Mouse (Mus musculus): ENCODE measurements around the gene Nubp2. TPM values are rescaled to one million over a fixed set of nuclear protein-coding genes. Genes with fewer than 3 reads are reported as not detected.

Nubp2 gene
- 10 to 100 TPM; 11.0 to 11.1 TPM for total RNA-seq (2021)
- long read RNA-seq, experiment 1, transcript Nubp2-201 (7 exons, 1,427 nt): major isoform, 8 of 11 reads
- long read RNA-seq, experiment 1, partial matches to known transcripts: 0 of 11 reads
- long read RNA-seq, experiment 1, other reads (novel, unspliced or antisense): 1 of 11 reads
- long read RNA-seq, experiment 2, transcript Nubp2-201 (7 exons, 1,427 nt): major isoform, 10 of 15 reads
- long read RNA-seq, experiment 2, partial matches to known transcripts: 1 of 15 reads
- long read RNA-seq, experiment 2, other reads (novel, unspliced or antisense): 2 of 15 reads

GRCm38 (mm10) chr17:24886134-24886931, at the start of gene Nubp2, which contains the start of gene Spsb3:
Gene Nubp2, minus strand, starts transcription at chr17:24886349.
Gene Spsb3, plus strand, starts transcription at chr17:24886643.
- DNase-seq (ENCODE audit: low spot score): peak; percentile 98

- no peak for DNase-seq (ENCODE audit: low spot score)
Observed at GRCm38 (mm10) chr17:24935666-24936065, 49.5 kb upstream of the Nubp2 start.

GRCm38 (mm10) chr17:24934926-24935325, 48.8 kb upstream of the Nubp2 start:
- no peak for DNase-seq (ENCODE audit: low spot score)

GRCm38 (mm10) chr17:24933163-24933562, 47.0 kb upstream of the Nubp2 start:
- DNase-seq (ENCODE audit: low spot score): no peak

GRCm38 (mm10) chr17:24932431-24932830, 46.3 kb upstream of the Nubp2 start:
- no peak for DNase-seq (ENCODE audit: low spot score)

- DNase-seq (ENCODE audit: low spot score): no peak
Observed at GRCm38 (mm10) chr17:24929506-24929905, 43.4 kb upstream of the Nubp2 start.

GRCm38 (mm10) chr17:24923246-24923645, 37.1 kb upstream of the Nubp2 start:
- DNase-seq (ENCODE audit: low spot score): no peak

- no peak for DNase-seq (ENCODE audit: low spot score)
Observed at GRCm38 (mm10) chr17:24913984-24914383, 27.8 kb upstream of the Nubp2 start.

- DNase-seq (ENCODE audit: low spot score): no peak
Observed at GRCm38 (mm10) chr17:24907591-24907990, 21.4 kb upstream of the Nubp2 start.

GRCm38 (mm10) chr17:24903767-24904166, 17.6 kb upstream of the Nubp2 start:
- no peak for DNase-seq (ENCODE audit: low spot score)

- no peak for DNase-seq (ENCODE audit: low spot score)
Observed at GRCm38 (mm10) chr17:24902671-24903474, 16.7 kb upstream of the Nubp2 start.

GRCm38 (mm10) chr17:24902124-24902523, 16.0 kb upstream of the Nubp2 start:
- DNase-seq (ENCODE audit: low spot score): no peak

- DNase-seq (ENCODE audit: low spot score): no peak
Observed at GRCm38 (mm10) chr17:24900014-24900413, 13.9 kb upstream of the Nubp2 start.

- DNase-seq (ENCODE audit: low spot score): no peak
Observed at GRCm38 (mm10) chr17:24899153-24899552, 13.0 kb upstream of the Nubp2 start.

- no peak for DNase-seq (ENCODE audit: low spot score)
Observed at GRCm38 (mm10) chr17:24898041-24898854, 12.1 kb upstream of the Nubp2 start.

GRCm38 (mm10) chr17:24897600-24897999, 11.5 kb upstream of the Nubp2 start:
- DNase-seq (ENCODE audit: low spot score): no peak

GRCm38 (mm10) chr17:24896993-24897269, 10.8 kb upstream of the Nubp2 start:
- no peak for DNase-seq (ENCODE audit: low spot score)

- DNase-seq (ENCODE audit: low spot score): peak; percentile 51
Observed at GRCm38 (mm10) chr17:24896241-24896992, 10.3 kb upstream of the Nubp2 start, which contains the start of gene Nme3. Gene Nme3, plus strand, starts transcription at chr17:24896500.

- no peak for DNase-seq (ENCODE audit: low spot score)
Observed at GRCm38 (mm10) chr17:24895571-24896240, 9.6 kb upstream of the Nubp2 start.

Measured in gastrocnemius, adult 18-20 months (tissue).